Mouse (Mus musculus) yolk sac, embryonic 10.5 days (tissue): ENCODE measurements around the gene Wdr34.
"Not testable (repeated sequence)": the region's sequence is repeated elsewhere in the genome, so short reads cannot be mapped to it uniquely, and the experiment has no call there.

Experiments
- DNase-seq: peaks from one replicate; pipeline ENCODE4 v3.0.0-alpha.2; 2017; ENCODE audit warnings: low spot score

Wdr34 gene

GRCm38 (mm10) chr2:30066046-30066901 is 17.6 kb upstream of the Wdr34 start:
- peak; percentile 97 for DNase-seq

DNA sequence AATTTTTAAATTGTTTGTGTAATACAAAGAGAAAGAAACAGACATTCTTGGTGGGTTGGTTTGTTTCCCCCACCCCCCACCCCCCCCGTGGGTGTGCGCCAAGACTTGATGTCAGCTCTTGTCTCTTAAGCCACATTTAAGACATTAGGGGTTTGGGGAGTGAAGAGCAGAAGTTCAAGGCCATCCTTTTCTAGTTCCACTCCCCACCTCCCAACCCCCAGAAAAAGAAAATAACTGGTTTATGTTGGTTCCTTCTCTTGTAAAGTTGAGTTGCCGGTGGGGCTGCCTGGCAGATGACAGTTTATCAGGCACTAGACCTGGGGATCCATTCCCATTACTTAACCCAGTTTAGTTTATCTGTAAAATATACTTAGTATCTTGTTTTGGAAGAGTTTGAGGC is 15.6 kb upstream of the Wdr34 start:
- no peak for DNase-seq

DNA sequence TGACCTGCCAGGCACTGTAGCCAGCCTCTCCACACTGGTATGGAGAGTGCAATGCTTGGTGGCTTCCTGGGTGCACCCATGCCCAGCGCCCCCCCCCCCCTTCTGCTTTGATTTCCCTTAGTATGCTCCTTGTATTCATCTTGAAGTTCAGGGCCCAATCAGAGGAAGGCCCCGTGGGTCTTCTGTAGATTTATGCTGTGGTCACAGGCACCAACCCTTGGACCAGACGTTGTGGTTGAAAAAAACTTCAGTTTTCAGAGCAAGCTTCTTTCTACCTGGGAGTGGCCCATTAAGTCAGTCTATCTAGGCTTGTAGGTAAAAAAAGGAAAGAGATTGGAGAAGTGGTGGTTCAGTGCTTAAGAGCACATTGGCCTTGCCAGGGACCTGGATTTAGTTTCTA is 15.1 kb upstream of the Wdr34 start:
- DNase-seq: no peak

- DNase-seq: peak; percentile 25
Measured at GRCm38 (mm10) chr2:30063235-30063634, 14.6 kb upstream of the Wdr34 start.

GRCm38 (mm10) chr2:30062249-30063093 is 13.8 kb upstream of the Wdr34 start:
- peak; percentile 92 for DNase-seq

DNA sequence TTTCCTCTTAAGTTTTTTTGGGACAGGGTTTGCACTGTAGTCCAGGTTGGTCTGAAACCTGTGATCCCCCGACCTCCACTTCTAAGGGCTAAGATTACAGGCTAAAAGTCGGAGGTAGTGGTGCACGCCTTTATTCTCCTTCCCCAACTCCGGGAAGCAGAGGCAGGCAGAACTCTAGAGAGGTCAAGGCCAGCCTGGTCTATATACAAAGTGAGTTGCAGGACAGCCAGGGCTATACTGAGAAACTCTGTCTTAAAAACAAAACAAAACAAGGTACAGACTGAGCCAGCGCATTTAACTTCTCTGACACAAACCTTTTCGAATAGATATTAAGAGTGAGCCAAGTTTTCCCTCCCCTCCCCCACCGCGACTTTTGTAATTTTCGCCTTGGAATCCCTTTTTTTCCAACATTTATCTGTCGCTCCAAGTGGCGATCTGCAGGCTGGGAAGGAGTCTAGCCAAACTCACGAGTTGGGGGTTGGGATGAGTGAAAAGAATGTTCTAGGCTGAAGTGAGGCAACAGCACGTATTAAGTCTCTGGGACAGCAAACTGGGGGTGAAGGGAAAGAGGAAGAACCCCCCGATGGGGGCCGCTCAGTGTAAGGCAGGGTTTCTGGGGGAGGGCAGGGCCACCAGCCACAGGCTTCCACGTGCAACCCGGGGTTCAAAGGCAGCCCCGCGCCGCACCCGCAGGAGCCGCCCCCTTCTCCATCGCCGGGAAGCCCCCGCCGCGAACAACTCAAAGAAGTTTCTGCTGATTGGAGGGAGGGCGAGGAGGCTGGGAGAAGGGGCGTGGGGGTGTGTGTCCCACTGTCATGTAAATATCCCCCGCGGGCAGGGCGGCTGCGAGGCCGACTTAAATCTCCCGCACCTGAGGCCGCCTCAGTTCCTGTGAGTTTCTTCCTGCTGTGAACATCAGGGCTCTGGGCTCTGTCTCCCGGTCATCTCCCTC is 12.8 kb upstream of the Wdr34 start:
- DNase-seq: peak; percentile 91

DNA sequence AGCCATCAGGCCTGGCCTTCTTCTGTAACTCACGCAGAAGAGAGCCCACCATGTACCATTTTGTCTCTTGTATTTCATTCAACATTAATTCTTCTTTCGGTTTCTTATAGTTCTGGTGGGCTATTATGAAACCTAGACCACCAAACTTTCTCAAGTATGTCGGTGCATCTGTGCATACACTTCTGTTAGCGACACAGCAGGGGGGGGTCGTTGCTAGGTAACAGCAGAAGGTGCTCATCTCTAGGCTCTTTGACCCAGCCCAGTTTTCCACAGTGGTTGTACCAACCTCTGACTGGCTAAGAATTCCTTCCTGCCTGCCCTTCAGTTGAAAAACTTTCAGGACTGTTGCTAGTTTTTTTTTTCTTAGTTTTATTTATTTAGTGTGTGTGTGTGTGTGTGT is 9.7 kb upstream of the Wdr34 start:
- no peak for DNase-seq

GRCm38 (mm10) chr2:30057223-30057904 is 8.7 kb upstream of the Wdr34 start, which contains the start of gene Set:
Set (plus strand) TSS chr2:30057378.
- peak; percentile 29 for DNase-seq

DNA sequence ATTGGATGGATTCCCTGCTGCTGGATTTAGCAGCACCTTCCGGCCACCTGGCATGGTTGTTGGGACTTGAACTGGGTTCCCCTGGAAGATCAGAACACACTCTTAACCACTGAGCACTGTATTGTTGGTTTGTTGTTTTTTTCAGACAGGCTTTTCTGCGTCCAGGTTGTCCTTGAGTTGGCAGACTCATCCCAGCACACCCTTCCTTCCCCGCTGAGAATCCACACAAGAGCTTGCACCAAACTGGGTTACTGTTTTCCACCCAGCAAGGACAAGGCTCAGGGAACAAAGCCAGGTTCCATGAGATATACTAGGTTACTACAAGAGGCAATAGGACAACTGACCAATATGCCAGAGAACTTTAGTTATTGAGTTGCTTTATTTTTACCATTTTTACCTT is 8.1 kb upstream of the Wdr34 start:
- no peak for DNase-seq

- not testable (repeated sequence) for DNase-seq
Measured at GRCm38 (mm10) chr2:30055310-30055709, 6.6 kb upstream of the Wdr34 start.

DNA sequence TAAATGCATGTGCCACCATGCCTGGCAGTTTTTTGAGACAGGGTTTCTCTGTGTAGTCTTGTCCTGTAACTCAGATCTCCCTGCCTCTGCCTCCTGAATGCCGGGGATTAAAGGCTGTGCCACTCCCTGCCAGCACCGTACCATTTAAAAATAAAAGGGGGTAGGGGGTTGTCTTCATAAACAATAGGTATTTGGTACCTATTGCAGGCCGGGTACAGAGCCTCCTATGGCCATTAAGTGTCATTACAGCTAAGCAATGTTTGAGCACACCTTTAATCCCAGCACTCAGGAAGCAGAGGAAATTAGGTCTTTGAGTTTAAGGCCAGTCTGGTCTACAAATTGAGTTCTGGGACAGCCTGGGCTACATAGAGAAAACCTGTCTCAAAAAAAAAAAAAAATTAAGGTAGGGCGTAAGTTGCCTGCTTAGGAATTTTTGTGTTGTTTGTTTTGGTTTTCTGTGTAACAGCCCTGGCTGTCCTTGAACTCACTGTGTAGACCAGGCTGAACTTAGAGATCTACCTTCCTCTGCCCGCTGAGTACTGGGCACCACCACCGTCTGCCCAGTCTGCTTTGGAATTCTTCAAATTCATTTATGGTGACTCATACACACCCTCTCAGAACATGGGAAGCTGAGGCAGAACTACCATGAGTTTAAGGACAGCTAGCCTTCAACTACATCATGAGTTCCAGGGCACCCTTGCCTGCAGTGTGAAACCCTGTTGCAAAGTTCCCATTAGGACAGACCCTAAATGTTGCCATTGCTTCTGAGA is 3.5 kb upstream of the Wdr34 start:
- DNase-seq: no peak

DNA sequence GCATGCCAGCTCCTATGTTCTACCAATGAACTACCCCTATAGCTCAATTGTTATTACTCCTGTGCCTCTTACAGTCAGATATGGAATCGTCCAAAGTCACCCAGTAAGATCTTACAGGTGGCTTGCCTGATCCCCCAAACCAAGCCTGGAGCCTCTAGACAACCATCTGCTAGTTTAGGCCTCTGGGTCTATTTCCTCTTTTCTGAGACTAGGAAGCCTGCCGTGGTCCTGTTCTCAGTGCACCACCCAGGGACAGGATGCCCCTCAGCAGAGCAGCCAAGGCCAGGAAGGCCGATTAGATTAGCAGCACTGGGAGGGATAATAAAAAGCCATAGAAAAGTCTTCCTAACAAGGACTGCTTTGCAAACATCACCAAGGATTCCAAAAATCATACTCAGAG is 1.1 kb upstream of the Wdr34 start:
- no peak for DNase-seq

- no peak for DNase-seq
Measured at GRCm38 (mm10) chr2:30048101-30048501, 580 bp downstream of the Wdr34 start.

GRCm38 (mm10) chr2:30047127-30047526 is 1.6 kb downstream of the Wdr34 start:
- DNase-seq: no peak

- no peak for DNase-seq
Measured at GRCm38 (mm10) chr2:30044550-30044949, 4.1 kb downstream of the Wdr34 start.

DNA sequence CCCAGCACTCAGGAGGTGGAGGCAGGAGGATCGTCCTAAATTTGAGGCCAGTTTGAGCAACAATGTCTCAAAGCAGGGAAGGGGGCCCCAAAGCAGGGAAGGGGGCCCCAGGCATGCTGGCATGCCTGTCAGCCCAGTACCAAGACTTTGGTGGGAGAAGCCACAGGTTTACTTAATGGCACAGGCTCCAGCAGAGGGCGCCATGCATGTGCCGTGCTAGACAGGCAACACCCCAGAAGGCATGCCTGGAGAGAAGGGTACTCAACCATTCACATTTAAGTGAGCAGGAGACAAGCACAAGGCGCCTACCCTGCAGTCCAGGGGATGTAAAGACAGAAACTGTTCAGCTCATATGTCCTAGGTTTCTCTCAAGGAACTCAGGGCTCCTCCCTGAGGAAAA is 6.2 kb downstream of the Wdr34 start:
- peak; percentile 53 for DNase-seq

DNA sequence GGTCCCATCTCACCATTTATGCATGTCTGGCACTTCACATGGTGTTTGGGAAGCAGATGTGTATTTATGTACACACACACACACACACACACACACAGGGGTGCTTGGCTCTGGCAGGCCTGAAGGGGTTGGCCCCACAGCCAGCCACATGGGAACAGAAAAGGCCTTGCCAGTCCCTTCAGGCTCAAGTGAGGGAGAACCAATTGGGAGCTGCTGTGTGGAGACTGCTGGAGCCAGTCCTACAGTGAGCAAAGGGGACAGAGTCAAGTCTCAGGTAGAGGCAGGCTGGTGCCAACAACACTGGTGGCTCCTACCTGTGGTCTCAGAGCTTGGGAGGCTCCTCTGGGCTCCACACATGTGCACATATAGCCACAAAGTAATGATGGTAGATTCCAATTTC is 9.0 kb downstream of the Wdr34 start:
- DNase-seq: no peak

- DNase-seq: no peak
Measured at GRCm38 (mm10) chr2:30038370-30038769, 10.3 kb downstream of the Wdr34 start.

DNA sequence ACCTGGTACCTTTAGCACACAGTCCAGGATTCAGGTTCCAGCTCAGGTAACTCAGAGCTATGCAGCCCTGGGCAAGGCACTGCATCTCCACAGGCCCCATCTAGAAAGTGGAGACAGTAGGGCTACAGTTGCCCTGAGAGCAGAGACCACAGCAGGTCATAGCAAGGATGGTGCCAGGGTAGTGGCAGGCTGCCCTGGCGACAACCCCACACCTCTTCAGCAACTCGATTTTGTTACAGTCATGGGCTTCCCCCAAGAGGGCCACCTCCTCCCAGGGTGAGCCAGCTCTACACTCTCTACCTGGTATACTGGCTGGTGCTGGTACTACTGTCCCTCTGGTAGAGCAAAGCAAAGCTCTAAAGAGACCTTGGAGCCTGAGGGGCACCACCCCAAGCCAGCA is 10.9 kb downstream of the Wdr34 start:
- no peak for DNase-seq

DNA sequence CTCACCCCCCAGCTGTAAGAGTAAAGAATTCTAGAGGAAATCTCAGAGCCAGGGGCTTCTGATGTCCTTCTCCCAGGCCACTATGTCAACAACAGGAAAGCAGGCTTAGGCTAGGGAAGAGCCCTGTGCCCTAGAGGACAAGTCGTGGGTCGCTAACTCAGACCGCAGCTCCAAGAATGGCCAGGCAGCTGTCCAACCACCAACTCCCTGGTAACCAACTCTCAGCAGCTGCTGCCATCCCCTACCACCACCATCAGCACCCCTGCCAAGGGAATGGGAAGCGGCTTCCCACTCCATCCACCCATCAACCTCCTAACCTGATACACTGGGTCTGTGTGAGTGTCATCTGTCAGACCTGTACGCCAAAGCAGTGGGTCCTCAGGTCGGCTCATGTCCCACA is 15.7 kb downstream of the Wdr34 start:
- DNase-seq: no peak
